Mouse (Mus musculus) liver, postnatal 0 days (tissue): ENCODE results near the gene Zfp626.

Source experiments
- CTCF ChIP-seq: sonication (generic); IDR thresholded peaks from 2 replicates; pipeline ENCODE4 v1.5.1; 2016; ENCODE audit warnings: antibody characterized with exemption, low read depth
- EP300 ChIP-seq: IDR thresholded peaks from 2 replicates; pipeline ENCODE4 v1.6.1; 2016; ENCODE audit warnings: antibody characterized with exemption, low read depth, mild to moderate bottlenecking

DNA sequence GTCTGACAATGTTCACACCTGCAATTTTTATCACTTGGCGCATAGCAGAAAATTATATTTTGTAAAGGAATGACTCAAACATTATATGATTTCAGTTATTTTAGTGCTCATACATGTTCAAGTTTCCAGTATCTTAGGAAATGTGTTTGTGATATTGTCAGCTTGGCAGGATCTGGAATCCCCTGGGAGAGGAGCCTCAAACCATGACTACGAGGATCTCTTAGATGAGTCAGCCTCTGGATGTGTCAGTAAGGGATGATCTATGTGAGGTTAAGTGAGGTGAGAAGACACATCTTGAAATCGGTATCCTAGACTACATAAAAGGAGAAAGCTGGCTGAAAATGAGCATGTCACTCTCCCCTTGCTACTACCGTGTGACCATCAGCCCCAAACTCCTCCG is 17.7 kb upstream of the Zfp626 start:
- TF ChIP-seq EP300: no peak
- TF ChIP-seq CTCF: no peak
